Mouse (Mus musculus): ENCODE data around the gene Tank.

- TF ChIP-seq CTCF (IDR thresholded peaks at IDR 0.05; ENCODE audit: low read depth) (no peak), EP300 (IDR thresholded peaks at IDR 0.05; ENCODE audit: low read depth) (no peak)
Measured at GRCm38 (mm10) chr2:61571343-61571955, 6.9 kb upstream of the Tank start.

All from liver, embryonic 14.5 days (tissue).